Mouse (Mus musculus) liver, adult 2 months (tissue): ENCODE data around the gene Xpnpep1.

Source experiments
- CTCF ChIP-seq: fragments of 200-500 bp; IDR thresholded peaks from 2 replicates; pipeline ENCODE4 v1.5.1; 2011; ENCODE audit warnings: low read depth, low read length, control low read depth
- POLR2A ChIP-seq: fragments of 200-500 bp; IDR thresholded peaks from 2 replicates; pipeline ENCODE4 v1.6.1; 2011; ENCODE audit warnings: low read length, control low read depth; ENCODE audit not compliant: insufficient read depth; ENCODE audit errors: extremely low read depth

GRCm38 (mm10) chr19:53066934-53067333, 26.9 kb upstream of the Xpnpep1 start:
- TF ChIP-seq CTCF (no peak), POLR2A (no peak)
